Mouse (Mus musculus): ENCODE data around the gene Rabgef1. TPM values are rescaled to one million over a fixed set of nuclear protein-coding genes. Genes with fewer than 3 reads are reported as not detected.
"Not testable (repeated sequence)": the region's sequence is repeated elsewhere in the genome, so short reads cannot be mapped to it uniquely, and the experiment has no call there.

The Rabgef1 gene
- polyA plus RNA-seq, 1 experiment: 45.0 TPM

DNA sequence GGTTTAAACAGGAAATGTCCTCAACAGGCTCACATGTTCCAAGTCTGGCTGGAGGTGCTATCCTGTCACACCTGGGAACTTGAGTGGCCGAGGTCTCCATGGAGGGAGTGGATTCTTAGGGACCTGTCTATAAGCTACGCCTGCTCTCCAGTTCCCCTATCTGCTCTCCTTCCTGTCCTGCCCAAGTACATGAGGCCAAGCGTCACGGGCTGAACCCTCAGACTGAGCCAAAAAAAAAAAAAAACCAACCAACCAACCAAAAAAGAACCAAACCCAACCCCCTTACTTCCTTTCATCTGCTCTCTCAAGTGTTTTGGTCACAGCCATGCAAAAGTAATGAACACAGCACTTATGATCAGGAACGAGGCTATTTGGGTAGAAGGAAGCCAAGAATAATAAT is 76.2 kb downstream of the Rabgef1 start:
- no peak for DNase-seq
- WGBS: 75% methylated on average over 5 of the region's 5 CpGs
- Histone ChIP-seq H3K27me3 (ENCODE audit: control insufficient read depth, insufficient read depth, low read length) (no peaks in the 10 kb centered on the region), H3K4me3 (replicated peaks; ENCODE audit: insufficient read depth, low read depth, low read length) (no peak overlapping the region), H3K27ac (ENCODE audit: insufficient read depth, low read length) (no peak overlapping the region), H3K4me1 (ENCODE audit: control insufficient read depth, insufficient read depth, low read length) (no peaks in the 10 kb centered on the region)
- TF ChIP-seq POLR2A (IDR thresholded peaks at IDR 0.05; ENCODE audit: borderline replicate concordance, insufficient read depth, low read length) (no peak), CTCF (IDR thresholded peaks at IDR 0.05; ENCODE audit: borderline replicate concordance, insufficient read depth, low read depth, low read length) (no peak)

DNA sequence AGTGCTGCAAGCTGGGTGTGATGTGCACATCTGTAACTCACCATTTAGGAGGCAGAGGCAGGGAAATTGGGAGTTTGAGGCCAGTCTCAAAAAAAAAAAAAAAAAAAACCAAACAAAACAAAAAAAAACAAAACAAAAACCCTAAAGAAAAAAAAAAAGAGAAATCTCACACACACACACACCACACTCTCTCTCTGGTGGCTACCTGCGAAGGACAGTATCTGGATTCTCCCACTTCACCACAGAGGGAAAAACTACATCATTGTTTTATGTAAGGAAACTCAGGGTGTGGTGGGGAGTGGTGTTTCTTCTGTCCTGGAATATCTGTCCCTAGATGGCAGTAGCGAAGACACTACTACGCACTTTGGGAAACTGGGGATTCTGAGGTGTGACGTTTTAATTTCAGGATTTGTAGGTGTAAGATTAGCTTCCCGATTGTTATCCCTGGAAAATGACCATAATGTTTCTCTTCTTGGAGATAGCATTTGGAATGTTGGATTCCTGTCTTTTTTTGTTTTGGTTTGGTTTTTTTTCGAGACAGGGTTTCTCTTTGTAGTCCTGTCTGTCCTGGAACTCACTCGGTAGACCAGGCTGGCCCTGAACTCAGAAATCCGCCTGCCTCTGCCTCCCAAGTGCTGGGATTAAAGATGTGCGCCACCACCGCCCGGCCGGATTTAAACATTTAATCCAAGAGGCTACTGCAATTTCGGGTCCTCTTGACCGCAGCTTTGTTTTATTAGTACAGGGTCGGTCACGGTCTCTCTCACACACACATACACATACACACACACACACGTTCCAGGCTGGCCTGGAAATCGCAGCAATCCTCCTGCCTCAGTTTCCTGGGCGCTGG is 82.8 kb downstream of the Rabgef1 start:
- peak overlapping the region; percentile 79 for H3K4me3 ChIP-seq (replicated peaks; ENCODE audit: insufficient read depth, low read depth, low read length)
- no peaks in the 10 kb centered on the region; the same call in 1 of the 2 replicates for H3K4me1 ChIP-seq (ENCODE audit: control insufficient read depth, insufficient read depth, low read length)
- H3K27me3 ChIP-seq (ENCODE audit: control insufficient read depth, insufficient read depth, low read length): no peaks in the 10 kb centered on the region
- whole genome bisulfite sequencing: 8% methylated on average over 19 of the region's 19 CpGs
- DNase-seq: peak in 1 of 2 experiments; percentile 52
- TF ChIP-seq CTCF (IDR thresholded peaks at IDR 0.05; ENCODE audit: borderline replicate concordance, insufficient read depth, low read depth, low read length) (peak; percentile 31; the same call in 1 of the 2 replicates), POLR2A (IDR thresholded peaks at IDR 0.05; ENCODE audit: borderline replicate concordance, insufficient read depth, low read length) (no peak)
- no peak overlapping the region for H3K27ac ChIP-seq (ENCODE audit: insufficient read depth, low read length)

DNA sequence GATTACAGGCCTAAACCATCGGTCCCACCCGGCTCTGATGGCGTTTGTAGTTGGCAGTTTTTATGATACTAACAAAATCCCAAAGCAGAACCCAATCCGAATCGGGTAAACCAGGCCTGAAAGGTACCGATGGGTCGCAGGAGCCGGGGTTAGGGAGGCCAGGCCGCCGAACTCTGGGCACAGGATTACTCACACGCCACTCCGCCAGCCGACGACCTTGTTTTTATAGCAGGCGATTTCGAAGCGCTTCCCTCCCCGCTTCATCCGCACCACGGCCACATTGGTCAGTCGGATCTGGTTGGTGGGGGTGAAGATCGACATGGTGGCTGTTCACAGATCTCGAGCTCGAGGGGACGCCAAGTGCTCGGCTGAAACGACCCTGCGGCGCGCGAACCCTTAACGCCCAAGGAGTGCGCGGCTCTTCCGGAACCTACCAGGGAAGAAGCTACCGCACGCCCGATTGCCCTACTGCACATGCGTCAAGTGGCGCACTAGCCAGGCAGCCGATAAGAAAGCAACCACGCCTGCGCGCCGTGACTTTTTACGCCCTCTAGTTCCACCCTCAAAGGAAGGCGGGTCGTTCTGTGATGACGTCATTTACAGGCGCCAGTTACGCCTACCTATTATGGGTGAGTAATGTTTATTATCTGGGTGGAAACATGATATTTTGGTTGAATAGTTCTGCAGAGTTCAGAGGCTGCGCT is 83.6 kb downstream of the Rabgef1 start, which contains the start of the genes Sbds and Tyw1:
Gene Sbds (minus strand): TSS at position 514 of the 704 bp plus-strand sequence.
Gene Tyw1 (plus strand): TSS at position 603 of the 704 bp plus-strand sequence.
- TF ChIP-seq POLR2A (IDR thresholded peaks at IDR 0.05; ENCODE audit: borderline replicate concordance, insufficient read depth, low read length) (peak; percentile 87), CTCF (IDR thresholded peaks at IDR 0.05; ENCODE audit: borderline replicate concordance, insufficient read depth, low read depth, low read length) (no peak)

DNA sequence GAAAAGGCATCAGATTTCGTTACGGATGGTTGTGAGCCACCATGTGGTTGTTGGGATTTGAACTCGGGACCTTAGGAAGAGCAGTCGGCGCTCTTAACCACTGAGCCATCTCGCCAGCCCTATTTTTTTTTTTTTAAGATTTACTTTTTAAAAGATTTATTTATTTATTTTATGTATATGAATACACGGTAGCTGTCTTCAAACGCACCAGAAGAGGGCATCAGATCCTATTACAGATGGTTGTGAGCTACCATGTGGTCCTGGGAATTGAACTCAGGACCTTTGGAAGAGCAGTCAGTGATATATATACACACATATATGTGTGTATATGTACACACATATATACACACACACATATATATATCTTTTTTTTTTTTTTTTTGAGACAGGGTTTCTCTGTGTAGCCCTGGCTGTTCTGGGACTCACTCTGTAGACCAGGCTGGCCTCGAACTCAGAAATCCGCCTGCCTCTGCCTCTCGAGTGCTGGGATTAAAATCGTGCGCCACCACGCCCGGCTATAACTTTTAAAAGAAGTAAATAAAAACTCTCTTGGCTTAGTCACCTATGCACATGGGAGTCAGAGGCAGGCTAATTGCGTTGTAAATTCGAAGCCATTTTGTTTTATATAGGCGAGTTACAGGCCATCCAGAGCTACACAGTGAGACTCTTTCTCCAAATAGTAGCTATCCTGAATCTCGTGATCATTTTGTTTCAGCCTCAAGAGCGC is 84.4 kb downstream of the Rabgef1 start:
- H3K4me1 ChIP-seq (ENCODE audit: control insufficient read depth, insufficient read depth, low read length); H3K4me3 ChIP-seq (replicated peaks; ENCODE audit: insufficient read depth, low read depth, low read length); H3K27ac ChIP-seq (ENCODE audit: insufficient read depth, low read length); H3K27me3 ChIP-seq (ENCODE audit: control insufficient read depth, insufficient read depth, low read length); DNase-seq: not testable (repeated sequence)
- WGBS: 26% methylated on average over 20 of the region's 20 CpGs

More for the DNA sequence above, 83.6 kb downstream of the Rabgef1 start, which contains the start of the genes Sbds and Tyw1:
- H3K27me3 ChIP-seq (ENCODE audit: control insufficient read depth, insufficient read depth, low read length): no peaks in the 10 kb centered on the region
- H3K27ac ChIP-seq (ENCODE audit: insufficient read depth, low read length): peak within 1 kb of the TSS; percentile 53; the same call in 1 of the 2 replicates
- H3K4me1 ChIP-seq (ENCODE audit: control insufficient read depth, insufficient read depth, low read length): no peaks in the 10 kb centered on the region; the same call in 1 of the 2 replicates
- peak within 1 kb of the TSS; percentile 79 for H3K4me3 ChIP-seq (replicated peaks; ENCODE audit: insufficient read depth, low read depth, low read length)
- DNase-seq: peak; percentile 97 to 98
- WGBS: under 1% methylated on average over 52 of the region's 52 CpGs

DNA sequence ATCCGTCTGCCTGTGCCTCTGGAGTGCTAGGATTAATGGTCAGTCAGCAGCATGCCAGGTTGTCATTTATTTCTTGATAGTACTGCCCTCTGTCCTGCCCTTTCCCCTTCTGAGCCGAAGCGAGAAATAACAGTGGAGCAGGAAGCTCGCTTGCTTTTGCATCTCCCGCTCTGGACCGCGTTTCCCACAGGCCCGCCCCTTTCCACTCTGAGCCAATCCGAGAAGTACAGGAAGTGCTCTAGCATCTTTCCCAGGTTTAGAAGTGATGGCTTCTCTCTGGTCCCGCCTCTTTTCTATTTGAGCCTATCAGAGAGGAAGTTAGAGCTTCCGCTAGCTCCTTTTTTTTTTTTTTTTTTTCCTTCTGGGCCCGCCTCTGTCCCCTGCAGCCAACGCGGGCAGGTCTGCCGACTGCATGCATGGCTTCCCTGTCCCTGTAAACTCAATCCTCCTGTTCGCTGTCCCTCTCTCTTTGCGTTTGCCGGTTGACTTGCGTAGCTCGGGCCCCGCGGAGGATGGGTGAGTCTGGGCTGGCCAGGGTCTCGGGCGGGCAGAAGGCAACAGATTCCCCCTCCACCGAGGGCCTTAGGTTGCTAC is 85.2 kb downstream of the Rabgef1 start:
- no peaks in the 10 kb centered on the region; the same call in 1 of the 2 replicates for H3K4me1 ChIP-seq (ENCODE audit: control insufficient read depth, insufficient read depth, low read length)
- H3K27ac ChIP-seq (ENCODE audit: insufficient read depth, low read length): peak overlapping the region; percentile 26; the same call in 1 of the 2 replicates
- H3K4me3 ChIP-seq (replicated peaks; ENCODE audit: insufficient read depth, low read depth, low read length): peak overlapping the region; percentile 82
- no peak for TF ChIP-seq CTCF (IDR thresholded peaks at IDR 0.05; ENCODE audit: borderline replicate concordance, insufficient read depth, low read depth, low read length)
- peak; percentile 66; the same call in 1 of the 2 replicates for TF ChIP-seq POLR2A (IDR thresholded peaks at IDR 0.05; ENCODE audit: borderline replicate concordance, insufficient read depth, low read length)
- no peaks in the 10 kb centered on the region for H3K27me3 ChIP-seq (ENCODE audit: control insufficient read depth, insufficient read depth, low read length)
- peak; percentile 93 to 97 for DNase-seq
- under 1% methylated on average over 25 of the region's 25 CpGs for WGBS

DNA sequence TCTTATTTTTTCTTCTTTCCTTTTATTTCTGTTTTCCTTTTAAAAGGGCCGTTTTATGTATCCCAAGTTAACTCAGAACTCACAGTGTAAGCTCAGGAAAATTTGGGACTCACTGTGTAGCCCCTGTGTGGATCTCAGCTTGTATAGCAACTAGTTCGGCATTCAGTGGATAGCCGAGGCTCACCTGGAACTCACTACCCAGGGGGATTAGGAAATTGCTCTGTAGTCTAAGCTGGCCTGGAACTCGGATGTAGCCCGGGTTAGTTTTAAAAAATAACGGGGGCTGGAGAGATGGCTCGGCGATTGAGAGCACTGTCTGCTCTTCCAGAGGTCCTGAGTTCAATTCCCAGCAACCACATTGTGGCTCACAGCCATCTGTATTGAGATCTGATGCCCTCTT is 85.7 kb downstream of the Rabgef1 start:
- peak in 1 of 2 experiments; percentile 24 for DNase-seq
- H3K27ac ChIP-seq (ENCODE audit: insufficient read depth, low read length): no peak overlapping the region
- H3K4me3 ChIP-seq (replicated peaks; ENCODE audit: insufficient read depth, low read depth, low read length): peak overlapping the region; percentile 82

DNA sequence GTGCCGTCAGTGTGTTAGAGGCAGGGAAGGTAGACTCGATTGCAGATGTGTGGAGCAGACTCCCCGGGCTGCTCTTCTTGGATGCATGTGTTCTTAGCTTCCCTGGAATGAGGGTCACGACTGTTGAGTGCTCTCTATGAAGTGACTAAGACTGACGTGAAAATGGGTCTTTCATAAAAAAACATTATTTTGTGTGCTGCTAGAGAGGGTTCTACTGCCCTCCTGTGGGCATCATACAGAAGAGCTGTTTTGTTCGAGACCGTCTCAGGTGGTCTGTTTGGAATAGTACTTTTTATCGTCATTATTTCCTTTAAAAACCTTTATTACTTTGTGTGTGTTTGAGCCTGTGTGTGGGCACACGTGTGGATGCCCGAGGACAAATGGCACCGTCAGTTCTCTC is 91.9 kb downstream of the Rabgef1 start:
- Histone ChIP-seq H3K4me1 (ENCODE audit: control insufficient read depth, insufficient read depth, low read length) (no peaks in the 10 kb centered on the region), H3K27me3 (ENCODE audit: control insufficient read depth, insufficient read depth, low read length) (no peaks in the 10 kb centered on the region), H3K27ac (ENCODE audit: insufficient read depth, low read length) (no peak overlapping the region), H3K4me3 (replicated peaks; ENCODE audit: insufficient read depth, low read depth, low read length) (no peak overlapping the region)
- 74% methylated on average over 11 of the region's 11 CpGs for WGBS
- TF ChIP-seq POLR2A (IDR thresholded peaks at IDR 0.05; ENCODE audit: borderline replicate concordance, insufficient read depth, low read length) (no peak), CTCF (IDR thresholded peaks at IDR 0.05; ENCODE audit: borderline replicate concordance, insufficient read depth, low read depth, low read length) (no peak)
- DNase-seq: no peak

More for the DNA sequence above, 85.7 kb downstream of the Rabgef1 start:
- WGBS: 4% methylated on average over 8 of the region's 8 CpGs
- Histone ChIP-seq H3K4me1 (ENCODE audit: control insufficient read depth, insufficient read depth, low read length) (no peaks in the 10 kb centered on the region; the same call in 1 of the 2 replicates), H3K27me3 (ENCODE audit: control insufficient read depth, insufficient read depth, low read length) (no peaks in the 10 kb centered on the region)
- TF ChIP-seq POLR2A (IDR thresholded peaks at IDR 0.05; ENCODE audit: borderline replicate concordance, insufficient read depth, low read length) (no peak), CTCF (IDR thresholded peaks at IDR 0.05; ENCODE audit: borderline replicate concordance, insufficient read depth, low read depth, low read length) (no peak)

Other genes starting within 250 kb of the Rabgef1 start
- 29.4 and 32.4 TPM in 2 replicates for gene Vkorc1l1, start 229.8 kb upstream of the Rabgef1 start, polyA plus RNA-seq (2012; rRNA removed)
- 18.9 and 19.3 TPM in 2 replicates for gene Gusb, start 168.7 kb upstream of the Rabgef1 start, polyA plus RNA-seq (2012; rRNA removed)
- 27.0 and 28.7 TPM in 2 replicates for gene Asl, start 142.6 kb upstream of the Rabgef1 start, polyA plus RNA-seq (2012; rRNA removed)
- gene Crcp, start 142.5 kb upstream of the Rabgef1 start, polyA plus RNA-seq (2012; rRNA removed): 34.9 and 38.9 TPM in 2 replicates
- gene Tpst1, start 98.5 kb upstream of the Rabgef1 start, polyA plus RNA-seq (2012; rRNA removed): 36.3 and 41.6 TPM in 2 replicates
- 12.5 and 13.9 TPM in 2 replicates for gene Kctd7, start 26.9 kb upstream of the Rabgef1 start, polyA plus RNA-seq (2012; rRNA removed)
- gene Tmem248, start 45.3 kb downstream of the Rabgef1 start, polyA plus RNA-seq (2012; rRNA removed): 35.5 and 38.1 TPM in 2 replicates
- 92.5 and 95.5 TPM in 2 replicates for gene Sbds, start 83.7 kb downstream of the Rabgef1 start, polyA plus RNA-seq (2012; rRNA removed)
- 17.8 and 17.9 TPM in 2 replicates for gene Tyw1, start 83.8 kb downstream of the Rabgef1 start, polyA plus RNA-seq (2012; rRNA removed)
- gene Caln1, start 197.7 kb downstream of the Rabgef1 start, polyA plus RNA-seq (2012; rRNA removed): 123 and 141 TPM in 2 replicates
- 1.4 and 1.8 TPM in 2 replicates for gene A330070K13Rik, start 212.8 kb downstream of the Rabgef1 start, polyA plus RNA-seq (2012; rRNA removed)

Measured in cerebellum, adult 2 months (tissue).